ENCODE assay signal across 8 mouse cellular contexts in the genomic region with DNA sequence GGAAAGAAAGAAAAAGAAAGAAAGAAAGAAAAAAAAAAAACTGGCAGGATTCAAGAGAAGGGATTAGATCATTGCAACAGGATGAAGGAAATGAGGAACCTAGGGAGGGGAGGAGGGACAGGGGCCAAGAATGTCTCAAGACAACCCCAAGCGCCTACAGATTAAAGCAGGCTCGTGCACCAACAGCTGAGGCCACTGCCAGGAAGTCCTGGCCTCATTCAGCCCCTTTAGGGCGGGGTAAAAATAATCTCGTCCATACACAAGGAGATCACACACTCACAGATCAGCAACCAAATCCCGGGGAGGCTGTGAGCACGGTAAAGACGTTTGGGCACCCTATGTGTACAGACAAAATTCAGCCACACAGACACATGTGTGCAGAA.
DNase-seq lines count a peak whose midpoint lies in the region.

No protein-coding gene starts in this region.

- peaks cover 11% of the 10 kb centered on the region; the same call in 1 of the 2 replicates for H3K27me3 ChIP-seq in embryonic facial prominence, embryonic 10.5 days (replicated peaks; ENCODE audit: low read depth, poor library complexity, severe bottlenecking)
- no peaks in the 10 kb centered on the region for H3K27me3 ChIP-seq in heart, embryonic 10.5 days (ENCODE audit: insufficient read depth, poor library complexity, severe bottlenecking)
- H3K27me3 ChIP-seq in megakaryocyte, embryonic 14.5 days (replicated peaks) = no peaks in the 10 kb centered on the region

- H3K4me3 ChIP-seq in embryonic facial prominence, embryonic 10.5 days = peak overlapping the region; percentile 44
- H3K4me3 ChIP-seq in heart, embryonic 10.5 days = peak overlapping the region; percentile 36
- peak overlapping the region; percentile 88 for H3K4me3 ChIP-seq in megakaryocyte, embryonic 14.5 days (replicated peaks)

- H3K36me3 ChIP-seq in embryonic facial prominence, embryonic 10.5 days (replicated peaks) = no peaks in the 10 kb centered on the region
- no peaks in the 10 kb centered on the region for H3K36me3 ChIP-seq in heart, embryonic 10.5 days
- no peaks in the 10 kb centered on the region for H3K36me3 ChIP-seq in megakaryocyte, embryonic 14.5 days (replicated peaks; ENCODE audit: low read length)

- WGBS in embryonic facial prominence, embryonic 10.5 days = under 1% methylated on average over 7 of the region's 7 CpGs
- whole genome bisulfite sequencing in heart, embryonic 10.5 days = 5% methylated on average over 7 of the region's 7 CpGs

- peak; percentile 82 for DNase-seq in urinary bladder, postnatal 14 days (ENCODE audit: low spot score)
- DNase-seq in urinary bladder, postnatal 10 days (ENCODE audit: low spot score) = no peak
- peak; percentile 56 for DNase-seq in embryonic facial prominence, embryonic 10.5 days (ENCODE audit: low spot score)
- DNase-seq in heart, embryonic 10.5 days (ENCODE audit: low spot score) = peak; percentile 89
- DNase-seq in kidney, postnatal 36 days = peak; percentile 68 to 77
- no peak for DNase-seq in cerebellum, adult 9-11 months
- DNase-seq in cerebellum, postnatal 25 days = no peak

- H3K4me1 ChIP-seq in embryonic facial prominence, embryonic 10.5 days = peaks cover 74% of the 10 kb centered on the region
- H3K4me1 ChIP-seq in heart, embryonic 10.5 days = peaks cover 69% of the 10 kb centered on the region
- H3K4me1 ChIP-seq in megakaryocyte, embryonic 14.5 days = peaks cover 89% of the 10 kb centered on the region

- H3K9me3 ChIP-seq in embryonic facial prominence, embryonic 10.5 days = no peaks in the 10 kb centered on the region
- no peaks in the 10 kb centered on the region for H3K9me3 ChIP-seq in heart, embryonic 10.5 days
- H3K9me3 ChIP-seq in megakaryocyte, embryonic 14.5 days = no peaks in the 10 kb centered on the region

- peak overlapping the region; percentile 90 for H3K27ac ChIP-seq in embryonic facial prominence, embryonic 10.5 days (replicated peaks)
- H3K27ac ChIP-seq in heart, embryonic 10.5 days = peak overlapping the region; percentile 90

Comparison
In these comparisons a context has a peak if more than half of its experiments do, and no peak if none do; other contexts are left out.
1. DNase-seq: peak in urinary bladder, postnatal 14 days (single experiment), embryonic facial prominence, embryonic 10.5 days (single experiment), heart, embryonic 10.5 days (single experiment) and kidney, postnatal 36 days (2 of 2); none in urinary bladder, postnatal 10 days (single experiment), cerebellum, adult 9-11 months (single experiment) and cerebellum, postnatal 25 days (0 of 2).
2. H3K4me3 ChIP-seq: peak in every context shown above with its lines; median percentile 88 in megakaryocyte, embryonic 14.5 days; 44 in embryonic facial prominence, embryonic 10.5 days; 36 in heart, embryonic 10.5 days.